Mouse (Mus musculus): ENCODE results near the gene Vmn2r77. TPM values are rescaled to one million over a fixed set of nuclear protein-coding genes. Genes with fewer than 3 reads are reported as not detected.
"Not testable (repeated sequence)": the region's sequence is repeated elsewhere in the genome, so short reads cannot be mapped to it uniquely, and the experiment has no call there.

Vmn2r77 gene
- not detected in 2 replicates for polyA plus RNA-seq (2012; rRNA removed)

DNA sequence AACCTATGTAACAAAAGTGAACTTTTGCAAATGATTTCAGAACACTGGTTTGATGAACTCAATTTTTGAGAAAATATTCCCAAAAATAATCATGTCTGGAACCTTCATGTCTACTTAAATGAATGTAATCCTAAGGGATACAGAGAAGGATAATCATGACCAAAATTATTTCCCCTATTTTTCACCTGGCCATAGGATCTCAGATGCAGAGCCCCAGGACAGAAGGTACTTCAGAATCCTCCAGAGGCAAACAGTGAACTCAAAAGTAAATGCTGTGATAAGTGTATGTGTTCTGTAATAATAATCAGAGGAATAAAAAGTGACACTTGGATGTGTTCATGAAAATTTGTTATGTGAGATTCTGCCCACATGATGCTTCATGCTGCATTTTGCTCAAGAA is at the start of gene Vmn2r77:
Vmn2r77 (plus strand) TSS at position 301 of the 400 bp plus-strand sequence.
- H3K27ac ChIP-seq (ENCODE audit: insufficient read depth, low read depth, low read length), result no peak within 1 kb of the TSS
- TF ChIP-seq CTCF (IDR thresholded peaks at IDR 0.05; ENCODE audit: extremely low read depth, insufficient read length, insufficient replicate concordance, low read depth, low read length) (no peak), POLR2A (IDR thresholded peaks at IDR 0.05; ENCODE audit: low read depth, low read length) (no peak)
- no peaks in the 10 kb centered on the region for H3K36me3 ChIP-seq (ENCODE audit: control insufficient read depth, insufficient read depth, low read length)
- H3K27me3 ChIP-seq (ENCODE audit: control insufficient read depth, insufficient read depth, low read length), result no peaks in the 10 kb centered on the region
- H3K4me3 ChIP-seq (ENCODE audit: low read depth, low read length), result no peak within 1 kb of the TSS
- H3K4me1 ChIP-seq (ENCODE audit: control insufficient read depth, insufficient read depth, insufficient read length, low read length), result no peaks in the 10 kb centered on the region

DNA sequence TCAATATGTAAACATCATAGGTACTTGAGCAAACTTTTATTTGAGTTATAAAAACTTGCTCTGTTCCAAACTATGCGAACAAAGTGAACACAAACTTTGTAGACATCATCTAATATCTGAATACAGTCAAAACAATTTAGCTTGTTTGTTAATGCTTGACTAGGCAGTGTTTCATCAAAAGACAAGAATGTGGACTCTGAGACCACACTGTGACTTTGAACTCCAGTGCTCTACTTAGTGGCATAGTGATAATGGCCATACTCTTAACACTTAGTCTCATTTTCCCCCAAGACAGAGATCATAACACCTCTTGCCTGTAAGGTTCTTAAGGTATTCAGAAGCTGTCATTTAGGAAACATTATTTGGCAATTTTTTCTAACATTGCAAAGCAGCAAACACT is 34.1 kb upstream of the Vmn2r77 start:
- Histone ChIP-seq H3K4me3 (ENCODE audit: low read depth, low read length) (no peak overlapping the region), H3K4me1 (ENCODE audit: control insufficient read depth, insufficient read depth, insufficient read length, low read length) (no peaks in the 10 kb centered on the region), H3K36me3 (ENCODE audit: control insufficient read depth, insufficient read depth, low read length) (no peaks in the 10 kb centered on the region), H3K27ac (ENCODE audit: insufficient read depth, low read depth, low read length) (no peak overlapping the region), H3K27me3 (ENCODE audit: control insufficient read depth, insufficient read depth, low read length) (no peaks in the 10 kb centered on the region)
- 70% methylated on average over 1 of the region's 1 CpGs for WGBS
- TF ChIP-seq POLR2A (IDR thresholded peaks at IDR 0.05; ENCODE audit: low read depth, low read length) (no peak), CTCF (IDR thresholded peaks at IDR 0.05; ENCODE audit: extremely low read depth, insufficient read length, insufficient replicate concordance, low read depth, low read length) (no peak)

DNA sequence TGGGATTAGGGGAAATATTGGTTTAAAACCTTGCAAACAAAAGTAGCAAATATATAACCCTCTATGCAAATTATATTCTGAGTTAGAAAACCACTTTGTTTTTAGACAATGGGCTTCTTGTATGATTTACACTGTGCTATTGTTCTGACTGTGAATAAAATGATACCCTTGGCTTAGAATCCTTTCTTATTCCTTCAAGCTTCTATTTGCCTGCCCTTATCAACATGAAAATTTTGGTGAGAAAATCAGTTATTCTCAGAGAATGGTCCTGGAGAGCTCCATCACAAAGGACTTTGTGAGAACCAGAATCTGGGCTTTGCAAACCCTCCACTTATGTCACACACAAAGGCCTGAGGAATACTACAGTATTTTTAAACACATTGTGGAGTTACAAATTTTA is 30.2 kb upstream of the Vmn2r77 start:
- H3K4me3 ChIP-seq (ENCODE audit: low read depth, low read length), result no peak overlapping the region
- no peaks in the 10 kb centered on the region for H3K4me1 ChIP-seq (ENCODE audit: control insufficient read depth, insufficient read depth, insufficient read length, low read length)
- no peaks in the 10 kb centered on the region for H3K27me3 ChIP-seq (ENCODE audit: control insufficient read depth, insufficient read depth, low read length)
- no peak overlapping the region for H3K27ac ChIP-seq (ENCODE audit: insufficient read depth, low read depth, low read length)
- no peaks in the 10 kb centered on the region for H3K36me3 ChIP-seq (ENCODE audit: control insufficient read depth, insufficient read depth, low read length)
- TF ChIP-seq POLR2A (IDR thresholded peaks at IDR 0.05; ENCODE audit: low read depth, low read length) (no peak), CTCF (IDR thresholded peaks at IDR 0.05; ENCODE audit: extremely low read depth, insufficient read length, insufficient replicate concordance, low read depth, low read length) (no peak)

DNA sequence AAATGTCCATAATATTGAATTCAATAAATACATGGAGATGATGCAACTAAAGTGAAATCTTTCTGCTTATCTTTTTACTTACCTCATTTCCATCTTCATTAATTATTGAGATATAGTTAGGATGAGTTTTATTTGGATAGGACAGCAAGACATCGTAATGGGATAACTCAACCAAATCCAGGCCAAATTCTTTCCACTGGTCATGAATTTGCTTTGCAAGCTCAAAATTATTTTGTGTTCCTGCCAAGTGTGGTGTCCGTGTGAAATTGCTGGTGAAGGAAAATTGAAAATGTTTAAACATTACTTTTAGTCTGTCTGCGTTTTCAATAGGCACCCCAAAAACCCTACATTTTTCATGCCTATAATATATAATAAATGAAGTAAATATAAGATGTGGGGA is 23.2 kb upstream of the Vmn2r77 start:
- WGBS, result 82% methylated on average over 3 of the region's 3 CpGs
- H3K4me3 ChIP-seq (ENCODE audit: low read depth, low read length), result no peak overlapping the region
- TF ChIP-seq CTCF (IDR thresholded peaks at IDR 0.05; ENCODE audit: extremely low read depth, insufficient read length, insufficient replicate concordance, low read depth, low read length) (no peak), POLR2A (IDR thresholded peaks at IDR 0.05; ENCODE audit: low read depth, low read length) (no peak)
- no peaks in the 10 kb centered on the region for H3K4me1 ChIP-seq (ENCODE audit: control insufficient read depth, insufficient read depth, insufficient read length, low read length)
- no peak overlapping the region for H3K27ac ChIP-seq (ENCODE audit: insufficient read depth, low read depth, low read length)
- H3K27me3 ChIP-seq (ENCODE audit: control insufficient read depth, insufficient read depth, low read length), result no peaks in the 10 kb centered on the region
- H3K36me3 ChIP-seq (ENCODE audit: control insufficient read depth, insufficient read depth, low read length), result no peaks in the 10 kb centered on the region

GRCm38 (mm10) chr7:86775617-86776325 is 19.1 kb upstream of the Vmn2r77 start, which contains the start of gene Folh1:
Gene Folh1, minus strand, starts transcription at chr7:86775943.
- Histone ChIP-seq H3K27ac (ENCODE audit: insufficient read depth, low read depth, low read length) (no peak within 1 kb of the TSS), H3K36me3 (ENCODE audit: control insufficient read depth, insufficient read depth, low read length) (no peaks in the 10 kb centered on the region), H3K4me1 (ENCODE audit: control insufficient read depth, insufficient read depth, insufficient read length, low read length) (no peaks in the 10 kb centered on the region), H3K27me3 (ENCODE audit: control insufficient read depth, insufficient read depth, low read length) (no peaks in the 10 kb centered on the region), H3K4me3 (ENCODE audit: low read depth, low read length) (no peak within 1 kb of the TSS)
- TF ChIP-seq CTCF (IDR thresholded peaks at IDR 0.05; ENCODE audit: extremely low read depth, insufficient read length, insufficient replicate concordance, low read depth, low read length) (no peak), POLR2A (IDR thresholded peaks at IDR 0.05; ENCODE audit: low read depth, low read length) (no peak)
- WGBS, result 14% methylated on average over 11 of the region's 11 CpGs

- H3K4me1 ChIP-seq (ENCODE audit: control insufficient read depth, insufficient read depth, insufficient read length, low read length); H3K36me3 ChIP-seq (ENCODE audit: control insufficient read depth, insufficient read depth, low read length); H3K4me3 ChIP-seq (ENCODE audit: low read depth, low read length); H3K27me3 ChIP-seq (ENCODE audit: control insufficient read depth, insufficient read depth, low read length); H3K27ac ChIP-seq (ENCODE audit: insufficient read depth, low read depth, low read length): not testable (repeated sequence)
- 81% methylated on average over 5 of the region's 5 CpGs for WGBS
These were observed 20.4 kb downstream of the Vmn2r77 start for GRCm38 (mm10) chr7:86815241-86815640.

GRCm38 (mm10) chr7:86815716-86816115 is 20.9 kb downstream of the Vmn2r77 start:
- H3K4me3 ChIP-seq (ENCODE audit: low read depth, low read length); H3K4me1 ChIP-seq (ENCODE audit: control insufficient read depth, insufficient read depth, insufficient read length, low read length); H3K36me3 ChIP-seq (ENCODE audit: control insufficient read depth, insufficient read depth, low read length); H3K27ac ChIP-seq (ENCODE audit: insufficient read depth, low read depth, low read length); H3K27me3 ChIP-seq (ENCODE audit: control insufficient read depth, insufficient read depth, low read length): not testable (repeated sequence)
- 78% methylated on average over 6 of the region's 6 CpGs for WGBS

GRCm38 (mm10) chr7:86816466-86816865 is 21.6 kb downstream of the Vmn2r77 start:
- H3K36me3 ChIP-seq (ENCODE audit: control insufficient read depth, insufficient read depth, low read length), result no peaks in the 10 kb centered on the region
- TF ChIP-seq CTCF (IDR thresholded peaks at IDR 0.05; ENCODE audit: extremely low read depth, insufficient read length, insufficient replicate concordance, low read depth, low read length), result no peak
- 59% methylated on average over 1 of the region's 1 CpGs for WGBS

More at GRCm38 (mm10) chr7:86816466-86816865, 21.6 kb downstream of the Vmn2r77 start:
- Histone ChIP-seq H3K27ac (ENCODE audit: insufficient read depth, low read depth, low read length) (no peak overlapping the region), H3K4me1 (ENCODE audit: control insufficient read depth, insufficient read depth, insufficient read length, low read length) (no peaks in the 10 kb centered on the region), H3K27me3 (ENCODE audit: control insufficient read depth, insufficient read depth, low read length) (no peaks in the 10 kb centered on the region), H3K4me3 (ENCODE audit: low read depth, low read length) (no peak overlapping the region)

Other genes starting within 250 kb of the Vmn2r77 start
- not detected in 2 replicates for gene Olfr295, start 211.2 kb upstream of the Vmn2r77 start, polyA plus RNA-seq (2012; rRNA removed)
- gene Olfr294, start 178.4 kb upstream of the Vmn2r77 start, polyA plus RNA-seq (2012; rRNA removed), result not detected in 2 replicates
- gene Olfr293, start 146.0 kb upstream of the Vmn2r77 start, polyA plus RNA-seq (2012; rRNA removed), result not detected in 2 replicates
- not detected in 2 replicates for gene Olfr292, start 106.7 kb upstream of the Vmn2r77 start, polyA plus RNA-seq (2012; rRNA removed)
- gene Folh1, start 19.1 kb upstream of the Vmn2r77 start, polyA plus RNA-seq (2012; rRNA removed), result not detected in 2 replicates
- not detected in 2 replicates for gene Vmn2r78, start 120.1 kb downstream of the Vmn2r77 start, polyA plus RNA-seq (2012; rRNA removed)
- gene Vmn2r79, start 201.1 kb downstream of the Vmn2r77 start, polyA plus RNA-seq (2012; rRNA removed), result not detected in 2 replicates